Mouse (Mus musculus) midbrain, embryonic 13.5 days (tissue): ENCODE results near the gene Cbfb. TPM values are rescaled to one million over a fixed set of nuclear protein-coding genes. Genes with fewer than 3 reads are reported as not detected.

Source experiments
- ATAC-seq: fragments of 200-750 bp; cut with Nextera tagmentation; 2 replicates; pipeline ENCODE4 v1.8.0; 2017; ENCODE audit warnings: mild to moderate bottlenecking, moderate TSS enrichment, moderate library complexity
- H3K27ac ChIP-seq: fragments of 300-500 bp; sonication (generic); 2 replicates; pipeline ENCODE4 v1.5.1; 2015; ENCODE audit warnings: inconsistent platforms, mild to moderate bottlenecking, moderate library complexity
- H3K27me3 ChIP-seq: fragments of 300-500 bp; sonication (generic); 2 replicates; pipeline ENCODE4 v1.6.1; 2015; ENCODE audit warnings: mild to moderate bottlenecking, inconsistent platforms
- H3K36me3 ChIP-seq: fragments of 300-500 bp; sonication (generic); 2 replicates; pipeline ENCODE4 v1.6.1; 2015; ENCODE audit warnings: mild to moderate bottlenecking, inconsistent platforms
- H3K4me1 ChIP-seq: fragments of 300-500 bp; sonication (generic); replicated peaks from 2 replicates; pipeline ENCODE4 v1.6.1; 2015; ENCODE audit warnings: inconsistent platforms
- H3K4me2 ChIP-seq: fragments of 300-500 bp; sonication (generic); replicated peaks from 2 replicates; pipeline ENCODE4 v1.6.1; 2015; ENCODE audit warnings: moderate library complexity, mild to moderate bottlenecking, inconsistent platforms
- H3K4me3 ChIP-seq: fragments of 300-500 bp; sonication (generic); replicated peaks from 2 replicates; pipeline ENCODE4 v1.5.1; 2015; ENCODE audit warnings: mild to moderate bottlenecking, inconsistent platforms
- H3K9ac ChIP-seq: fragments of 300-500 bp; sonication (generic); replicated peaks from 2 replicates; pipeline ENCODE4 v1.6.1; 2015; ENCODE audit warnings: mild to moderate bottlenecking, inconsistent platforms
- H3K9me3 ChIP-seq: fragments of 300-500 bp; sonication (generic); 2 replicates; pipeline ENCODE4 v1.6.1; 2016; ENCODE audit warnings: mild to moderate bottlenecking, inconsistent platforms
- WGBS: fragments of 180-500 bp; shearing (Covaris S2); methylation state at CpG from one replicate; pipeline ENCODE4 v1.1.7; 2015; 5-methylcytosine and 5-hydroxymethylcytosine counted together
- polyA plus RNA-seq: library from polyadenylated mRNA; unstranded; fragments of >200 nt; fragmentation: Nextera tagmentation; extraction: Ambion mirVana; gene quantifications from 2 replicates; pipeline ENCODE4 v1.2.1, GENCODE M21; 2015

Cbfb gene
- polyA plus RNA-seq, 1 experiment from 2014 or later: 23.2 TPM

- peaks cover 32% of the 10 kb centered on the region for H3K4me1 ChIP-seq
- ATAC-seq: no peak; the same call in 1 of the 2 replicates
- no peak within 1 kb of the TSS for H3K27ac ChIP-seq
- H3K4me2 ChIP-seq: peak within 1 kb of the TSS; percentile 95
- WGBS: under 1% methylated on average over 14 of the region's 14 CpGs
- H3K36me3 ChIP-seq: peaks cover 24% of the 10 kb centered on the region
- peak within 1 kb of the TSS; percentile 74 for H3K9ac ChIP-seq
- H3K4me3 ChIP-seq: peak within 1 kb of the TSS; percentile 56
- peaks cover 54% of the 10 kb centered on the region for H3K27me3 ChIP-seq
- no peaks in the 10 kb centered on the region for H3K9me3 ChIP-seq
These were observed 84.5 kb downstream of the Cbfb start, which contains the start of gene B3gnt9 for GRCm38 (mm10) chr8:105254966-105255350. TSS of gene B3gnt9 (minus strand) at chr8:105255153.

- H3K4me1 ChIP-seq: peaks cover 32% of the 10 kb centered on the region
- H3K9ac ChIP-seq: no peak overlapping the region
- no peaks in the 10 kb centered on the region for H3K36me3 ChIP-seq
- ATAC-seq: no peak
- H3K27ac ChIP-seq: no peak overlapping the region
- H3K9me3 ChIP-seq: no peaks in the 10 kb centered on the region
- H3K27me3 ChIP-seq: peaks cover 78% of the 10 kb centered on the region
- no peak overlapping the region for H3K4me2 ChIP-seq
- no peak overlapping the region for H3K4me3 ChIP-seq
- 64% methylated on average over 7 of the region's 7 CpGs for WGBS
These were observed 87.0 kb downstream of the Cbfb start for GRCm38 (mm10) chr8:105257318-105258114.

- Histone ChIP-seq H3K9ac (peak overlapping the region; percentile 49), H3K4me2 (peak overlapping the region; percentile 66)
- ATAC-seq: peak; percentile 59
These were observed 88.6 kb downstream of the Cbfb start for GRCm38 (mm10) chr8:105258911-105259720.

GRCm38 (mm10) chr8:105259721-105260320, 89.3 kb downstream of the Cbfb start:
- Histone ChIP-seq H3K36me3 (no peaks in the 10 kb centered on the region), H3K9ac (peak overlapping the region; percentile 49), H3K4me1 (peaks cover 28% of the 10 kb centered on the region), H3K4me2 (peak overlapping the region; percentile 66), H3K27me3 (peaks cover 95% of the 10 kb centered on the region), H3K27ac (no peak overlapping the region), H3K4me3 (peak overlapping the region; percentile 39), H3K9me3 (no peaks in the 10 kb centered on the region)
- peak; percentile 68 for ATAC-seq
- WGBS: 3% methylated on average over 30 of the region's 30 CpGs

More at GRCm38 (mm10) chr8:105258911-105259720, 88.6 kb downstream of the Cbfb start:
- Histone ChIP-seq H3K27ac (no peak overlapping the region), H3K9me3 (no peaks in the 10 kb centered on the region), H3K4me3 (peak overlapping the region; percentile 39), H3K36me3 (no peaks in the 10 kb centered on the region), H3K4me1 (peaks cover 28% of the 10 kb centered on the region), H3K27me3 (peaks cover 91% of the 10 kb centered on the region)
- 2% methylated on average over 55 of the region's 55 CpGs for WGBS

- Histone ChIP-seq H3K27ac (no peak overlapping the region), H3K4me1 (peaks cover 26% of the 10 kb centered on the region), H3K9me3 (no peaks in the 10 kb centered on the region), H3K4me3 (no peak overlapping the region), H3K4me2 (no peak overlapping the region), H3K27me3 (peaks cover 95% of the 10 kb centered on the region), H3K36me3 (no peaks in the 10 kb centered on the region), H3K9ac (no peak overlapping the region)
- WGBS: 69% methylated on average over 7 of the region's 7 CpGs
- ATAC-seq: no peak
These were observed 90.1 kb downstream of the Cbfb start for GRCm38 (mm10) chr8:105260371-105261099.

- Histone ChIP-seq H3K4me2 (no peak overlapping the region), H3K9ac (no peak overlapping the region), H3K4me1 (peaks cover 26% of the 10 kb centered on the region), H3K9me3 (no peaks in the 10 kb centered on the region; the same call in 1 of the 2 replicates), H3K27ac (no peak overlapping the region), H3K27me3 (peaks cover 95% of the 10 kb centered on the region), H3K4me3 (no peak overlapping the region), H3K36me3 (no peaks in the 10 kb centered on the region)
- ATAC-seq: no peak
- 86% methylated on average over 12 of the region's 12 CpGs for WGBS
These were observed 91.0 kb downstream of the Cbfb start for GRCm38 (mm10) chr8:105261326-105261980.

- Histone ChIP-seq H3K4me2 (0 out of 2 replicates have a peak overlapping the region, but pooled peaks have one; percentile 84), H3K4me1 (peaks cover 32% of the 10 kb centered on the region), H3K27ac (no peak overlapping the region), H3K4me3 (peak overlapping the region; percentile 62; the same call in 1 of the 2 replicates), H3K36me3 (no peaks in the 10 kb centered on the region), H3K9ac (no peak overlapping the region), H3K9me3 (no peaks in the 10 kb centered on the region; the same call in 1 of the 2 replicates), H3K27me3 (peaks cover 97% of the 10 kb centered on the region)
- 42% methylated on average over 16 of the region's 16 CpGs for WGBS
- no peak for ATAC-seq
These were observed 92.9 kb downstream of the Cbfb start for GRCm38 (mm10) chr8:105263244-105263912.

GRCm38 (mm10) chr8:105264024-105264982, 93.8 kb downstream of the Cbfb start, which contains the start of the genes Tradd and Fbxl8:
TSS of gene Tradd (minus strand) at chr8:105264609.
TSS of gene Fbxl8 (plus strand) at chr8:105264648.
- Histone ChIP-seq H3K27me3 (peaks cover 97% of the 10 kb centered on the region), H3K36me3 (no peaks in the 10 kb centered on the region), H3K9ac (peak within 1 kb of the TSS; percentile 67), H3K9me3 (no peaks in the 10 kb centered on the region; the same call in 1 of the 2 replicates), H3K4me2 (peak within 1 kb of the TSS; percentile 84), H3K4me1 (peaks cover 32% of the 10 kb centered on the region), H3K27ac (no peak within 1 kb of the TSS), H3K4me3 (peak within 1 kb of the TSS; percentile 62)
- peak; percentile 8; the same call in 1 of the 2 replicates for ATAC-seq
- 2% methylated on average over 54 of the region's 54 CpGs for WGBS

GRCm38 (mm10) chr8:105265128-105265527, 94.7 kb downstream of the Cbfb start:
- peak overlapping the region; percentile 62 for H3K4me3 ChIP-seq
- H3K36me3 ChIP-seq: no peaks in the 10 kb centered on the region
- WGBS: 11% methylated on average over 10 of the region's 10 CpGs
- peak overlapping the region; percentile 67; the same call in 1 of the 2 replicates for H3K9ac ChIP-seq
- H3K4me2 ChIP-seq: peak overlapping the region; percentile 84; the same call in 1 of the 2 replicates
- H3K27me3 ChIP-seq: peaks cover 97% of the 10 kb centered on the region
- H3K9me3 ChIP-seq: no peaks in the 10 kb centered on the region; the same call in 1 of the 2 replicates
- no peak overlapping the region for H3K27ac ChIP-seq
- H3K4me1 ChIP-seq: peaks cover 37% of the 10 kb centered on the region
- no peak for ATAC-seq
